Mouse (Mus musculus): Measurements from ENCODE around the gene Plekho1.
"Not testable (repeated sequence)": the region's sequence is repeated elsewhere in the genome, so short reads cannot be mapped to it uniquely, and the experiment has no call there.

Plekho1 gene

DNA sequence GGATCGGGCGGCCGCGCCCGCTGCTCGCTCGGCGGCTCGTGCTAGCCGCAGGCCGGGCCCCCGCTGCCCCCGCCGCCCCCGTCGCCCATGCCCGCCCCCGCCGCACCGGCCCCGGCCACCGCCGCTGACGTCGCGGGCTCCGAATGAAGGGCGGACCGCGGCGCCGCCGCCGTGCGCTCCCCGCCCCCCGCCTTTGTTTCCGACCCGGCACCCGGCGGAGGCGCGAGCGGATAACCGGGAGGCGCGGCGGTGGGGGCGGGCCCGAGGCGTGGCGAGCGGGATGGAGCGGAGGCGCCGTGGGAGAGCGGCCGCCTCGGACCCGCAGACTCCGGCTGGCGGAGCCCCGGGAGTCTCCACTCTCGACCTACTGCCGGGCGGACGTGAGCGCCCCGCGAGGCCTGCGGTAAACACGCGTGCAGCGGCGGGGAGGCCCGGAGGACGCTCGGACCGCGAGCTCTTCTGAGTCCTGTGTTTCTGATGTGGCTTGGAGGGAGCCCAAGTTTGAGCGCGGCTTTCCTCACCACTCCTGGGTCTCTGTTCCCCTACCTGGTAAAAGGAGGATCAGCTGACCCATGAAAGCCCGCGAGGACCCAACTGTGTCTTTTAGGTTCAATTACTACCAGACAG lies at the start of gene Plekho1:
Gene Plekho1 (minus strand): TSS at position 200 of the 627 bp plus-strand sequence.
- peak; percentile 59 for DNase-seq (ENCODE audit: low spot score)

DNA sequence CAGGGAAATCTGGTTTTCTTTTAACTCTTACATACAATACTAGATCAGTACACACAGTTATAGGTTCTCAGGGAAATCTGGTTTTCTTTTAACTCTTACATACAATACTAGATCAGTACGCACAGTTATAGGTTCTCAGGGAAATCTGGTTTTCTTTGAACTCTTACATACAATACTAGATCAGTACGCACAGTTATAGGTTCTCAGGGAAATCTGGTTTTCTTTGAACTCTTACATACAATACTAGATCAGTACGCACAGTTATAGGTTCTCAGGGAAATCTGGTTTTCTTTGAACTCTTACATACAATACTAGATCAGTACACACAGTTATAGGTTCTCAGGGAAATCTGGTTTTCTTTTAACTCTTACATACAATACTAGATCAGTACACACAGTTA lies 48.8 kb upstream of the Plekho1 start:
- DNase-seq (ENCODE audit: low spot score), result not testable (repeated sequence)

DNA sequence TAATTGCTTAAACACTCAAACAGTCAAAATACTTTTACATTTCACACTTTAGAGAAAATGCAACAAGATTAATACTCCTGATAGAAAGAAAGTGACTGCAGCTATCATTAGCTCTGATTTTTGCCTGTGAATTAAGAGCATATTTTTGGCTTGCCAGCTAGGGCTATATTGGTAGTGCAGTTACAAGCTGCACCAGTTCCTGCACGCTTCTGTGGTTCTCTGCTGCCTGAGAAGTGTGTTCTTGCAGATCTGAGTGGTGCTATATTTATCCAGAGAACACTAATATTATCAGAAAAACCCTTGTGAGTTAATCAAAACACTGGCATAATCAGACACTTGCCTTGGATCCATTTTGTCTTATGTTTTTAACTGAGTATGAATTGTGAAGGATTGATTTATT lies 47.3 kb upstream of the Plekho1 start:
- DNase-seq (ENCODE audit: low spot score), result no peak

DNA sequence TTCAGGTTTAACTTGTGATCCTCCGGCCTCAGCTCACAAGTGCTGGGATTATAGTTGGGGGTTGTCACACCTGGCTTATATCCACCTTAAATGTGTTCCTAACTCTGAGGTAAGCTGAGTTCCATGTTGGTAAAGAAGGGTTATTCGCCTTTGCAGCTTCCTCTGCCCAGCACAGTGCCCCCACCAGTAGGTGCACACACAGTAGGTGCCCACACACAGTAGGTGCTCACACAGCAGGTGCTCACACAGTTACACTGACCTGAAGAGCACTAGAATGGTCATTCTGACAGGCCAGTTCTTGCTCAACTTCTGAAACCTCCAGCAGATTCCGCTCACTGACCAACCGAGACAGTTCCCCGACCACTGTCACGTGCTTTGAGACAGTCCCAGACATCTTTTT lies 45.3 kb upstream of the Plekho1 start:
- no peak for DNase-seq (ENCODE audit: low spot score)

DNA sequence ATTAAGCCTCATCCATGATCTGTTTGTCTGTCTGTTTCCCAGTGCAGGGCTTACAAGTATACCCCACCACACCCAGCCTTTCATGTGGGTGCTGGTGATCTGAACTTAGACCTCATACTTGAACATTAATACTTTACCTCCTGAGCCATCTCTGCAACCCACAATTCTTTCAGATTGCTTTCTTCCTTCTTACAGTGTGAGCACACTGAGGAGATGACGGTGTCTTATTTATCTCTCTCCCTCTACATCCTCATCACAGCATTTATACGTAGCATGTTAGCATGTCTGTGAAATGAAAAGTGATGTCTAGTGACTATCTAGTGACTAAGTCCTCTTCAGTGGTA lies 44.8 kb upstream of the Plekho1 start:
- no peak for DNase-seq (ENCODE audit: low spot score)

DNA sequence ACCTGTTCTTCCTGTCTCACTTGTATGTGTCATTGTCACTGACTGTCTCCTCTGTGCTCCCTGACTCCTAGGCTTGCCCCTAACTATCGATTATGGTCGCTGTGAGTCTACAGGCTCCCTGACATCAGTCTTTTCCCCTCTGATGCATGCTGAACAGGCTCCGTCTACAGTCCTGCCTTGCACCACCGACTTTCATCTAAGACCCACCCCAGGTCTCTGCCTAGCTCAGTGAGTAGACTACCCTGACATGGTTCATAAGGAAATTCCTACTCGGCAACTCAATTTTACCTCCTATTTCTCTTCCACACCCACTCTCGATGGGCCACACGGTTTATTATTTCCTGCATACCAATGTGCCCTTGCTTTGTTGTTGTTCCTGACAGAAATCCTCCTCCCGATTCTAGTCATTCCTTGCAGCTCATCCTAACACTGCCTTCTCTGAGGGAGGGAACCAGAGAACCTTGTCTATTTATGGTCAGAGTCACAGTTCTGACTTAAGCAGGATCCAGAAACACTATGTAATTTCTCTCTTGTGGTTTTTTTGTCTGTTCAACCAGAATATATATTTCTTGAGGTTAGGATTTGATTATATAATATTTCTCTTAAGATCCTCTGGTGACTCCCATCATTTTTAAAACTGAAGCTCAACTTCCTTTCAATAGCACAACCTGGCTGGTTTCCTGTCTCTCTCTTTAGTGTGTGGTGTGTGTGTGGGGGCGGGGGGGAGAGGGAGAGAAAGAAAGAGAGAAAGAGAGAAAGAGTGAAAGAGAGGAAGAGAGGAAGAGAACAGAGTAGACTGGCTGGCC lies 44.3 kb upstream of the Plekho1 start:
- DNase-seq (ENCODE audit: low spot score), result no peak

DNA sequence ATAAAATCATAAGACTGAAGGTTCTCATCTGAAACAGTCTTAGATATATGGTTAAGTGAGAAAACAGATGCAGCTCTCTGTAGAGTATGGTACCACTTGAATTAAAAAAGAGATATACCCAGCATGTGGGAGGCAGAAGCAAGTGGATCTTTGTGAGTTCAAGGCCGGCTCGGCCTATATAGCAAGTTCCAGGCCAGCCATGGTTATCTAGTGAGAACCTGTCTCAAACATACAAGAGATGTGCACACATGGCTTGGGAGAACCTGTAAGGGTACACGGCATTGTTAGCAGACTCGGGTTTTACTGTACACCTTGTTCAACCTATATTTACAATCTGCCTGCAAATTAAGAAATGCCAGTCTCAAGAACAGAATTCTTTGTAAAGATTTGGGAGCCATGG lies 43.0 kb upstream of the Plekho1 start:
- DNase-seq (ENCODE audit: low spot score), result no peak

DNA sequence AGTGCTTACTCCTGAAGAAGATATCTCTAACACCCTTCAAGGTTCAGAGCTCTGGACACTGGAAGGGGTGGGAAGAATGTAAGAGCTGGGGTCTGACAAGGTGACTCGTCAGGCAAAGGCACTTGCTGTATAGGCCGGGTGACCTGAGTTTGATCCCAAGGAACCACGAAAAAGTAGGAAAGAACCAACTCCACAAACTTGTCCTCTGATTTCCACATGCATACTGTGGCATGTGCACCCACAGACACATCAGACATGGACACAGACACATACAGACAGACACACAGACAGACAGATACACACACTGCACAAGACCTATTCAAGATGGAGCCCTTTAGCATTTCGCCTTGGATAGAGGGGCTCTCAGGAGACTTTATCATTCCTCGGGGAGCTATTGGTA lies 42.4 kb upstream of the Plekho1 start:
- no peak for DNase-seq (ENCODE audit: low spot score)

DNA sequence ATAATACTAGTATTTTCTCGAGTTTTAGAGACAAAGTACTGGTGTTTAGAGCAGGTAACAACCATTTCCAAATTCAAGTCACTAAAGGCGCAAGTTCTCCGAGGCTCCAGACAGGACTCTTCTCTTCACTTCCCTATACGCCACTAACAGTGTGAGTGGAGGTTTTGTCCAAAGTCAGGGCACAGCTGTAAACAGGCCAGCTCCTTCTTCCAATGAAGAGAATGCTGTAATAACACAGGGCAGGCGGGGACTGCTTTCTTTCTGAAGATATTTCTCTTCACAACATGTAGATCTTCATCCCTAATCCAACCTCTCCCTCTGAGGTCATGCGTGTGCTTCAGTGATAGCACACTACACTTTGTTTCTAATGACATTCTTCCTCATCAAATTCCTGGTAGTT lies 41.0 kb upstream of the Plekho1 start:
- no peak for DNase-seq (ENCODE audit: low spot score)

DNA sequence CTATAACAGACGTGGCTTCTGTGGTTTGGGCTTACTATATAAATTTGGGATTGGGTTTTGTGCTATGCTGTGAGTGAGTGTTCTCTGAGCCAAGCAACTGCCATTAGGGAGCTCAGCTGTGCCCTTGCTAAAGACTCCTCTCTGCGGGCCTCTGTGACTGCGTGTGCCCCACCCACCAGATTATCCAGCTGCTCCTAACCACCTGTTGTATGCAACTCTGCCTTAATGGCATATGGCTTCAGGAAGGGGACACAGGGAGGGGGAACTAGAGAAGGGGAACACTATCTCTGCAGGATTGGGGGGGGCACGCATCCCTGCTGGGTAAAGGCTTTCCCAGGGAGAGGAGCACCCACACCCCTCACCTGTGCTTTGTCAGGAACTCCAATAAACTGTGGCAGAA lies 37.2 kb upstream of the Plekho1 start:
- no peak for DNase-seq (ENCODE audit: low spot score)

DNA sequence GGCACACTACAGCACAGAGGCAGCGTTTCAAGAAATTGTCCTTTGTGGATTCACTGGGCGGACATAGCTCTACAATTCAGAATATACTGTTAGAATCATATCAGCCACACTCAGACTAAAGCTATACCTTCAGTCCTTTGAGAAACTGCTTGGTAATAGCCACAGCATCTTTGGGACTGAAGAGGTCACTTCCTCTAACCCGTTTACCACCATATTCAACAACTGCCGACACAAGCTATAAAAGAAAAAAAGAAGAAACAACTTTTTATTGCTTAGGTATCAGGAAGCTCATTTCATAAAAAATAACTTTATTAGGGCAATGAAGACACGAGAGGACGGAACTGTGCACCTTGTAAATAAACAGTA lies 36.8 kb upstream of the Plekho1 start:
- DNase-seq (ENCODE audit: low spot score), result no peak

DNA sequence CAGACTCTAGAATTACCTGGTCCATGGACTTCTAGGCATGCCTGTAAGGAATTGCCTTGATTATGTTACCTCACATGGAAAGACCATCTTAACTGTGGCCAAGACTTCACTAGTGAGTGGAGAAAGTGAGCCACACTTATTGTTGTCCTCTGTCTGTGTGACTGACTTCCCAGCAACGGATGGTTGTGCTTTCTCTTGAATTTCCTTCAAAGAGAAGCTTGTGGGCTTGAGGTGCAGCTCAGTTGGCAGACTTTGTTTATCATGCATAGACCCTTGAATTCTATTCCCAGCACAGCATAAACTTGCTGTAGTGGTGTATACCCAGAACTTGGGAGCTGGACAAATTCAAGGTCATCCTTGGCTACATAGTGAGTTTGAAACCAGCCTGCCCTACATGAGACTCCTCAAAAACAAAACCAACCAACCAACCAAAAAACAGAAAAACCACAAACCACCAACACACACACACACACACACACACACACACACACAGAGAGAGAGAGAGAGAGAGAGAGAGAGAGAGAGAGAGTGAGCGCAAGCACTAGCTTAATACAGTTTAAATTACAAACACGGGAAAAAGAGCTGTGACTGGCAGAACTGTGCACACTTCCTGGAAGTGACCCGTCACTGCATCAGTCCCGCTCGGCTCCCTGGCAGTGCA lies 36.3 kb upstream of the Plekho1 start:
- DNase-seq (ENCODE audit: low spot score), result no peak

DNA sequence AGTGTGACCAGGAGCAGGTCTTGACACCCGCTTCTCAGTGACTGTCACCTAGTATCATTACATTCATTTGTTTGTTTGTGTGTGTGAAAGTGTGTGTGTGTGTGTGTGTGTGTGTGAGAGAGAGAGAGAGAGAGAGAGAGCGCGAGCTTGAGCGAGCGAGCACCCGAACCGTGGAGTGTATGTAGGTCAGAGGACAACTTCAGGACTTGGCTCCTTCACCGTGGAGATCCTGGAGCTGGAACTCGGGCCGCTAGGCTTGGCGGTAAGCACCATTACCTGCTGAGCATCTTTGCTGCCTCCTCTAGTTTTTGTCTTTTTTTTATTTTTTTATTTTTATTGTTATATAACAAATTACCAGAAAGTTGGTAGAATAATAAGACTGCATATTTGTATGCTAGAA lies 34.0 kb upstream of the Plekho1 start:
- DNase-seq (ENCODE audit: low spot score), result no peak

DNA sequence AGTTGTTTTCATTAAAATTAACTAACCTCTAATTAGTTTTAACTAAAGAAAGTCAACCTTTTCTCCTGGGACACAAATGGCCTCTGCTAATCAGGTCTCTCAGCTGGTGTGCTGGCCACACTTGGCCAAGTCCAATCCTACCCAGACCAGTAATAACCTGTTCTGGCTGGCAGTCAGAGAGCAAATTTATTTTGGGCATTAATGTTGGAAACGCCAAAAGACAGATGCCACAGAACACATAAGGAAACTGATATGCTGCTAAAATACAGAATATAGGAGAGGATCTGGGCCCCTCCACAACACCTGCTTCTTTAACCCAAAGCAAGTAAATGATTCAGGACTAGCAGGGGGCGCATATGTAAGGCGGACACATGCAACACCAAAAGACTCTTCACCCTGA lies 33.5 kb upstream of the Plekho1 start:
- DNase-seq (ENCODE audit: low spot score), result no peak

DNA sequence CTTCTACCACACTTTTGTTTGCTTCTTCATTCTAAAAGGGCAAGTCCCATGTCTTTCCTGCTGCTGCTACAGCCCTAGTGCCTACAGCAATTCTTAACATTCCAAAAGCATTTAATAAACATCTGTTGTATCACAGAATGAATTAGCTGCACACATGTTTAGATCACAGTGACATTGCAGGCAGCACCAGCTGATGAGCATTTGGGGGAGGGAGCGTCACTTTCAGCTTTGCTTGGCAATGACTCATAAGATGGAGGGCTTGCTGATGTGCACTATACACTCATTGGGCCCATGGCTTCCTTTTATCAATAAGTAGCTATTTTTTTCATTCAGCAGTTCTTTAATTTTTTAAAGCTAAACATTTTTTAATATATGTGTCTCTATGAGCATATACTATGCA lies 32.1 kb upstream of the Plekho1 start:
- DNase-seq (ENCODE audit: low spot score), result no peak

DNA sequence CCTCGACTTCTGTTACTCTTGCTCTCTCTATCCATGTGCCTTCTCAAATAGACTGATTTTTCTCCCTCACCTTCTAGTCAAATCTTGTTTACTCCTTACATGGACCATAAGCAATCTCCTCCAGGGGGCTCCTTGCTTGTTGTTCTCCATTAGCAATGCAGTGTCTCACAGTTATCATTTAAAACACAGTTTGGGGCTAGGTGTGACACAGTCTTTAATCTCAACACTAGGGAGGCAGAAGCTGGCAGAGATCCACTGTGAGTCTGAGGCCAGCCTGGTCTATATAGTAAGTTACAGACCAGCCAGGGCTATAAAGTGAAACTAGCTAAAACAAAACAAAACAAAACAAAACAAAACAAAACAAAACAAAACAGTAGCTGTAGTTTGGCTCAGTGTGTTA lies 31.3 kb upstream of the Plekho1 start:
- DNase-seq (ENCODE audit: low spot score), result no peak

DNA sequence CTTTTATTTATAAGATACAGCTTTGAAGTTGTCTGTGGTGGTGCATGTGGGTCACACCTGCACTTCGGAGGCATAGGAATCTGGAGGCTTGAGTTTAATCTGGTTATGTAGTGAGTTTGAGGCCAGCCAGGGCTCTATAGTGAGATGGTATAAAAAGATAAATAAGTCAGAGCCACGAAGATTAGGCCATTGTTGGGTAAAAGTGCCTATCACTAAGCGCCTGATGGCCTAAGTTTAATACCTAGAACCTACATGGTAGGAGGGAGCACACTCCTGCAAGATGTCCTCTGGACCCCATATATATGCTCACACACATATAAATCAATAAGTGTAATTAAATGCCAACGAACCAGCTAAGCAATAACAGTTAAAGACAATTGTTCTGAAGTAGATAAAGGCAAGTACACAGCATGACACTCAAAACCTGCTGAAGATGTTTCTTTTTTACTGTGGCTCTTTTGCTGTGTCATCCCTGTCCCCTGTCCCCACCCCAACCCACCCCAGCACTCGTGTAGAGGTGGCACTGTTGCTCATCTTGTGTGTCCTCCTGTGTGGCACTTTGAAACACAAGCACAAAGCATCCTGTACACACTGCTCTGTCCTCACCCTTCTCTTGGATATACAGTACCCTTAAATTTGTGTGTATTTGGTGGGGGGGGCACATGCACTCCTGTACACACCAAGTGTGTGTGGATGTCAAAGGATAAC lies 25.8 kb upstream of the Plekho1 start:
- no peak for DNase-seq (ENCODE audit: low spot score)

DNA sequence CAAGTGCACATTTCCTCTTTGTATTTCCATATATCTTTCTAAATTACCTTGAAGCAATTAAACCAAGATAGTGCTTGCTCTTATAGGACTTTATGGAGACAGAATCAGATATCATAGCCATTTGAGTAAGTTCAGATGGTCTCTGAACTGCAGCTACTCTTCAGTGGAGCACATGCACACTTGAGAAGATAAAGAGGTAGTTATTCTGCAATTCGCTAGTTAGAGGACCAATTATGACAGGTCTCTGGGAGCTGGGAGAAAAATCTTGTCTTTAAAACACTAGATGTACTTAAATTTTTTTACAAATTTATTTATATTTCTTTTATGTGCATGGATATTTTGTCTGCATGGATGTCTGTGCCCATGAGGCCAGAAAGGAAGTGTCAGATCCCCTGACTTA lies 24.9 kb upstream of the Plekho1 start:
- no peak for DNase-seq (ENCODE audit: low spot score)

DNA sequence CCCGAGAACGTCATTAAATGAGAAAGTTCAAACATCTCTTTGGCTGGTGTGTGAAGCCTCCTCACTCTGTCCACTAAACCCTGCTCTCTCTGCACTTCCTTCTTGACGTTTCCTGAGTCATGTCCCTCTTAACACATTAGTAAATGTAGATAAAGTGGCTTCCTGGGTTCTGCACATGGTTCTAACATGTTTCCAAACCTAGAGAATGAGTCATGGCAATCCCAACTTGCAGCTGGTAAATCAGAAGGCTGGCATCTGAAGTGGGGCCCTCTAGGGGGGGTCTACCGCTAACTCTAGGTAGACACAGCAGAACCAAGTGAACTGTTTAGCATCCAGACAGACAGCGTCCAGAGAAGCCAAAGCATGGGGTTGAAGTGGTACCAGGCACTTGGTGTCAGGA lies 21.7 kb upstream of the Plekho1 start:
- DNase-seq (ENCODE audit: low spot score), result no peak

DNA sequence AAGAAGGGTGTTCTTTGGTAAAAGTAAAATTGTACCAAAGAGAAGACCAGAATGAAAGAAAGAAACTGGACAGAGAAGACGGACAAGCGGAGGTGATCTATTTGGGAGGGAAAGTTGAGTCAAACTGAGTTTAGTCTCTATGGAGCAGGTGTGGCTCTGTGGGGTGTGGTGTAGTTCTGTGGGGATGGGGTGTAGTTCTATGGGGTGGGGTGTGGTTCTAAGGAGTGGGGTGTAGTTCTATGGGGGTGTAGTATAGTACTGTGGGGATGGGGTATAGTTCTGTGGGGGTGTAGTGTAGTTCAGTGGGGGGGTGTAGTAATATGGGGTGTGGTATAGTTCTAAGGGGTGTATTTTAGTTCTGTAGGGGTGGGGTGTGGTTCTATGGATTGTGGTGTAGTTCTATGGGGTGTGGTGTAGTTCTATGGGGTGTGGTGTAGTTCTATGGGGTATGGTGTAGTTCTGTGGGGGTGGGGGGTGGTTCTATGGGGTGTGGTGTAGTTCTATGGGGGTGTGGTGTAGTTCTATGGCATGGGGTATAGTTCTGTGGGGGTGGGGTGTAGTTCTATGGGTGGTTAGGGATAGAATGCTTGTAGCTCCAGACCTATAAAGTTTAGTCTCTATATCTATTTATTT lies 20.6 kb upstream of the Plekho1 start:
- no peak for DNase-seq (ENCODE audit: low spot score)

DNA sequence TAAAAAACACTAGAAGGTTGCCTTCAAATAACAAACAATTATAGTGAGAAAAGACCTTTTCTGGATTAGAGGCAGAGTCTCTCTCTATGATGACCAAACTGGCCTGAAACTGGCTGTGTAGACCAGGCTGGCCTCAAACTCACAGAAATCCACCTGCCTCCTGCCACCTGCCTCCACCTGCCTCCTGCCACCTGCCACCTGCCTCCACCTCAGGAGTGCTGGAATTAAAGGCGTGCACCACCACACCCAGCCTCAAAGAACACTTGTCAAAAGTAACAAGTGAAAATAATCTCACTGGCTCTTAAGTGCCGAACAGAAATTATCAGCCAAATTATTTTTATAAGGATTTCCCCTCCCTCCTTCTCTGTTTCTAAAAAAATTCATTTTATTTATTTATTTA lies 19.9 kb upstream of the Plekho1 start:
- DNase-seq (ENCODE audit: low spot score), result no peak

DNA sequence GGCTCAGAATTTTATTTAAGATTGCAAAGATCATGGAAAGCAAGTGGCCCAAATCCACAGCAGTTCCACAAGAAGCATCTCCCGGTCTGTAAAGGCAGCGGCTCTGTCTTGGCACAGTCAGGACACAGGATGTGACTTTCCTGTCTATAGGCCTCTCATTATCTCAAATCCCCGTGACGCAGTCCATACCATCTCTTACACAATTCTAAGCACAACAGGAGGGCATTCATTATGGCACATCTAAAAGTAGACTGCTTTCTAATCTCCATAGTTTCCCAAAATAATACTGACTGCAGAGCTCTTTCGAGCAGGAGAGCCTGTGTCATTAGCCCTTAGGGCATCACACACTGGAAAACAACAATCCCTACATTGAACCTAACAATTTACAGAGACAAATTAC lies 17.0 kb upstream of the Plekho1 start:
- DNase-seq (ENCODE audit: low spot score), result no peak

DNA sequence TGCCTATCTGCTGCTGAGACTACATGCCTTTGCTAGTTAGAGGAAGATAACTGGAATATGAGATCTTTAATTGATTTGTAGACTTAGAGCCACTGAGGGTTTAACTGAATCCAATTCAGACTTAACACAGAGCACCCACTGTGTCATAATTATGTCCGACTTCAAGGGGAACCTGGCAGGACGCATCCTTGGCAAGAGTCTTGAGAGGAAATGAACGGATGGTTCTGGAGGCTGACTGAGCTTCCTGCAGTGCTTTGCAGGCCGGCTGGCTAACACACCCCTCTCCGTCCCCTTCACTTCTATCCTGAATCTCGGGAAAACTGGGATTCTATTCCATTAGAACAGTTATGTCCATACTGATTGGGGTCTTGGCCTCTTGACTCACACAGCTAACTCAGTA lies 12.7 kb upstream of the Plekho1 start:
- DNase-seq (ENCODE audit: low spot score), result no peak

Data from testis, postnatal 14 days (tissue).